Mouse (Mus musculus) ovary, adult 10 weeks (tissue): Measurements from ENCODE around the gene Theg. TPM values are rescaled to one million over a fixed set of nuclear protein-coding genes. Genes with fewer than 3 reads are reported as not detected.

ENCODE experiments used
- polyA plus RNA-seq: library from polyadenylated mRNA; stranded (reverse); fragments of 350-450 nt; fragmentation: Illumina TruSeq; extraction: RNeasy Lipid Tissue Mini Kit (QIAGEN cat#74804); gene quantifications from one replicate; pipeline ENCODE4 v1.2.3, GENCODE M21; 2014

Theg gene
- not detected for polyA plus RNA-seq

GRCm38 (mm10) chr10:79587061-79587751, at the start of gene Theg:
Theg (minus strand) TSS chr10:79587331.

GRCm38 (mm10) chr10:79613578-79614304, 26.6 kb upstream of the Theg start, which contains the start of gene C2cd4c:
C2cd4c (minus strand) TSS chr10:79614025.

GRCm38 (mm10) chr10:79554330-79555237, 32.5 kb downstream of the Theg start, which contains the start of gene Mier2:
Mier2 (minus strand) TSS chr10:79555199.

GRCm38 (mm10) chr10:79533126-79533911, 53.8 kb downstream of the Theg start, which contains the start of gene Plpp2:
Plpp2 (minus strand) TSS chr10:79533796.

Other genes starting within 250 kb of the Theg start
- not detected for gene Vmn2r82, start 230.8 kb downstream of the Theg start, polyA plus RNA-seq
- gene Vmn2r83, start 118.6 kb downstream of the Theg start, polyA plus RNA-seq = not detected
- gene Plpp2, start 53.5 kb downstream of the Theg start, polyA plus RNA-seq = 1.3 TPM
- not detected for gene Mier2, start 32.1 kb downstream of the Theg start, polyA plus RNA-seq
- not detected for gene C2cd4c, start 26.7 kb upstream of the Theg start, polyA plus RNA-seq
- 1.7 TPM for gene Shc2, start 50.6 kb upstream of the Theg start, polyA plus RNA-seq
- not detected for gene Odf3l2, start 58.4 kb upstream of the Theg start, polyA plus RNA-seq
- gene Madcam1, start 77.2 kb upstream of the Theg start, polyA plus RNA-seq = not detected
- gene Tpgs1, start 82.0 kb upstream of the Theg start, polyA plus RNA-seq = not detected
- gene Cdc34, start 94.9 kb upstream of the Theg start, polyA plus RNA-seq = not detected
- not detected for gene Gzmm, start 101.7 kb upstream of the Theg start, polyA plus RNA-seq
- gene Bsg, start 117.2 kb upstream of the Theg start, polyA plus RNA-seq = 239 TPM
- gene Hcn2, start 129.3 kb upstream of the Theg start, polyA plus RNA-seq = 0.20 TPM
- gene Polrmt, start 159.2 kb upstream of the Theg start, polyA plus RNA-seq = not detected
- not detected for gene Fgf22, start 167.7 kb upstream of the Theg start, polyA plus RNA-seq
- 0.29 TPM for gene Rnf126, start 179.6 kb upstream of the Theg start, polyA plus RNA-seq
- gene Fstl3, start 189.9 kb upstream of the Theg start, polyA plus RNA-seq = 1.2 TPM
- gene Prss57, start 203.6 kb upstream of the Theg start, polyA plus RNA-seq = not detected
- gene Palm, start 206.2 kb upstream of the Theg start, polyA plus RNA-seq = 0.77 TPM
- not detected for gene Misp, start 233.7 kb upstream of the Theg start, polyA plus RNA-seq